Mouse (Mus musculus): ENCODE data around the gene Mrpl11.
A peak's percentile ranks its signal among the peaks of the same experiment; 100 is the strongest.
"Not testable (repeated sequence)": the region's sequence is repeated elsewhere in the genome, so short reads cannot be mapped to it uniquely, and the experiment has no call there.

The Mrpl11 gene

GRCm38 (mm10) chr19:4992904-4993303 lies 31.0 kb downstream of the Mrpl11 start:
- DNase-seq (ENCODE audit: low spot score) = peak; percentile 55

GRCm38 (mm10) chr19:4994043-4994442 lies 32.1 kb downstream of the Mrpl11 start:
- DNase-seq (ENCODE audit: low spot score) = no peak

- DNase-seq (ENCODE audit: low spot score) = no peak
Measured at GRCm38 (mm10) chr19:4999445-5000140, 37.6 kb downstream of the Mrpl11 start.

- DNase-seq (ENCODE audit: low spot score) = peak; percentile 70
Measured at GRCm38 (mm10) chr19:5001666-5002406, 39.9 kb downstream of the Mrpl11 start.

GRCm38 (mm10) chr19:5003644-5004043 lies 41.7 kb downstream of the Mrpl11 start:
- not testable (repeated sequence) for DNase-seq (ENCODE audit: low spot score)

- DNase-seq (ENCODE audit: low spot score) = no peak
Measured at GRCm38 (mm10) chr19:5004925-5005324, 43.0 kb downstream of the Mrpl11 start.

- DNase-seq (ENCODE audit: low spot score) = no peak
Measured at GRCm38 (mm10) chr19:5013138-5013537, 51.2 kb downstream of the Mrpl11 start.

GRCm38 (mm10) chr19:5014961-5015398 lies 53.0 kb downstream of the Mrpl11 start:
- no peak for DNase-seq (ENCODE audit: low spot score)

GRCm38 (mm10) chr19:5016221-5016742 lies 54.3 kb downstream of the Mrpl11 start:
- peak; percentile 41 for DNase-seq (ENCODE audit: low spot score)
